Mouse (Mus musculus) ES-Bruce4 (cell line): Measurements from ENCODE around the gene Btnl4.

Source experiments
- CTCF ChIP-seq: IDR thresholded peaks from one replicate; pipeline ENCODE4 v1.8.1; 2011; ENCODE audit warnings: low read depth, low read length
- EP300 ChIP-seq: IDR thresholded peaks from 2 replicates; pipeline ENCODE4 v1.6.1; 2011; ENCODE audit warnings: low read depth, low read length; ENCODE audit not compliant: insufficient read depth
- POLR2A ChIP-seq: IDR thresholded peaks from one replicate; pipeline ENCODE4 v1.8.1; 2011; ENCODE audit warnings: low read length; ENCODE audit not compliant: insufficient read depth

DNA sequence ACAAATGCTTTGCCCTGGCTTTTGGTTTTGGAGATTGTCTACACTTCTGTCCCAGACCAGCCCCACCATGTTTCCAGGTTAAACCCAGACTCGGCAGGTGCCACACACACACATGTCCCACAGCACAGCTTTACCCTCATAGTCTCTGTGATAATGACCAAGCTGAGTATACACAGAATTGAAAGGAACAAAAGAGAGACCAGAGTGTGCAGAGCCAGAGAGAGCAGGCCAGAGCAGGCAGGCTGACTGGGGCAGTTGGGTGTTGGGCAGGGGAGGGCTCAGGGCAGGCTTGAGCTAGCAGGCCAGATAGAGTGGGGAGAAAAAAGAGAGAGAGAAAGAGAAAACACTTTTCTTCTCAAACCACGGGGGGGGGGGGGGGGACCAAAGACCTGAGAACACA, 19.4 kb upstream of the Btnl4 start:
- TF ChIP-seq CTCF, result no peak
- no peak for TF ChIP-seq POLR2A
- no peak for TF ChIP-seq EP300
